Mouse (Mus musculus): ENCODE data around the gene Igfbp3. TPM values are rescaled to one million over a fixed set of nuclear protein-coding genes. Genes with fewer than 3 reads are reported as not detected.
A peak's percentile ranks its signal among the peaks of the same experiment; 100 is the strongest.

Igfbp3 gene
- polyA plus RNA-seq, 3 experiments from 2014 or later: not detected

DNA sequence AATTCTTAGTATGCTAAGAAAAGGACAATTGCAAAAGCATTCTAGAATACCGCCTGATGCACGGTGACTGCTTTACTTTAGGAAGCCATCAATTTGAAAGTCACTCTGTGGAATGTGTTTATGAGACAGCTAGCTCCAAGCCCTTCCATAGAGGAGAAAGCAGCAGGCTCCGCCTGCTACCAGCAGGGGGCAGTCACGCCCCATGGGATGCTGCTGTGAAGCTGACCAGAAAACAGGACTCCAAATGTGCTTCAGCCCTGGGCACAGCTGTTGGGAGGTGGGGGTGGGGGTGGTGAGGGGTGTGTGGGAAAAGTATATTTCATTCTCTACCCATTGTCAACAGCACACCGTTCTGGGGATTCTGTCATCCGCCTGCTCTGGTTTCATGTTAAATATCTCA lies 3.4 kb downstream of the Igfbp3 start:
- ATAC-seq: no peak

- no peak for ATAC-seq
Observed at GRCm38 (mm10) chr11:7203846-7204245, 9.9 kb downstream of the Igfbp3 start.

GRCm38 (mm10) chr11:7202206-7202605 lies 11.5 kb downstream of the Igfbp3 start:
- ATAC-seq: no peak

GRCm38 (mm10) chr11:7200393-7200783 lies 13.3 kb downstream of the Igfbp3 start:
- no peak for ATAC-seq

DNA sequence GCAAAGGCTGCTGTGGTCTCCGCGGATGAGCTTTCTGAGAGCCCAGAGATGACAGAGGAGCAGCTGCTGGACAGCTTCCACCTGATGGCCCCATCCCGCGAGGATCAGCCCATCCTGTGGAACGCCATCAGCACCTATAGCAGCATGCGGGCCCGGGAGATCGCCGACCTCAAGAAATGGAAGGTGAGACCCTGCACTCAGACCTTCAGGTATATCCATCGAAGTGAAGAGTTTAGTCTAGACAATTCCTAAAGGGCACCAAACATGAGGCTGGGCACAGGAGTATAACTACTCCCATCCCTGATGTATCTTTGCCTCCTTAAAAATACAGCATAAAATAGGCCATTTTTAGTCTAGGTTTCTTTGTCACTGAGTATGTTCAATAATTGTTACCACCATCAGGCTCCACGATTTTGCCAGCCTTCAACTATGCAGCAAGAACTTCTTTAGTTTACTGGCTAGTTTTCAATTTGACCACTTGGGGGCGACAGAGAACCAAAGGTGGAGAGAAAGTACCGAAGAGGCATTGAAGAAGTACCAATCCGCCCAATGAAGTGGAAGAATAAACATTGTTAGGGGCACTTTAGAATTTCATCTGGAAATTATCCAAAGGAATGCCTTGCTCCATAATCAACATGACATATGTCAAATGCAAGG lies 13.9 kb downstream of the Igfbp3 start:
- ATAC-seq: no peak

DNA sequence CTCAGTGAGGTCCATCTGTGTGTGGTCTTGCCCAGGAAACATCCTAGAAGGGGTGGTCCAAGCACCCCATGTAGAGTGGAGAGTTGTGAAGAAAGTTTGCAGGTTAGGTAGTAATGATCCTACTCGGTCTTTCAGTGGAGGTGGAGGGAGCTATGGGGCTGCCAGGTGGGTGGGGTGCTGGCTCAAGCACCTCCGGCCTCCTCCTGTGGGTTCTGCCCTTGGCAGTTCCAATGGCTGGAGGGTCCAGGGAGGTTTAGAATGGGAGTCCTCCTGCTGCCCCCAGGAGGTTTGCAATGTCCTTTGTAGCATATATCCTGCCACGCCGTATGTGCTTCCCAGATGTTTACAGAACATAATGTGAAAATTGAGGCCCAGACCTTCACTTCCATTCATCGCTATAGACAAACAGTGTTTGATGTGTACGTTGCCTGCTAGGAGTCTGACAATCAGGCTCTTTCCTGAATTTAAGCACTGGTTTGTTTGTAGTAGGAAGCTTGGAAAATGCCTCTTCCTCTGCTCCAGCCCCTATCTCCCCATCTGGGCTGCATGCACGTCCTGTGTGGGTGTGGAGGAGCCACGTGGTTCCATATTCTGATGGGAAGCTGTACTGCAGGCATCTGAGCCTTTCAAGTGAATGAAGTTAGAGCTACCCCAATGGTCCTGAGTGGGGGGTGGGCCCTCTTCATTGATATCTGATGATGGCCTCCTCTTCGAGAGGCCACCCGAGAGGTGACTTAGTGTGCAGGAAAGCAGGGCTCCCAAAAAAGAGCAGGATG lies 15.1 kb downstream of the Igfbp3 start:
- no peak for ATAC-seq

DNA sequence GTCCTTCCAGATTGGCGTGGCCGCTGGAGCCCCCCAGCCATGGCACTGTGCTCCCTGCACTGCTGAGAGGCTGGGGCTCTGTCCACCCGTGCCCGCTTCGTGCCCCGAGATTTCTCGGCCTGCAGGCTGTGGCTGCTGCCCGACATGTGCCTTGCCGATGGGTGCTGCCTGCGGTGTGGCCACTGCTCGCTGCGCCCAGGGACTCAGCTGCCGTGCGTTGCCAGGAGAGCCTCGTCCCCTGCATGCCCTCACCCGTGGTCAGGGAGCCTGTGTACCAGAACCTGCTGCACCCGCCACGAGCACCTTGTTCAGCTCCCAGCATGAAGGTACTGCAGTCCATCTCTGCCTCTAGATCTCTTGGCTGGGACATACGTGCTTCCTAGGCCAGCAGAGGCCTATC lies 15.7 kb downstream of the Igfbp3 start:
- no peak for ATAC-seq

GRCm38 (mm10) chr11:7197491-7197941 lies 16.2 kb downstream of the Igfbp3 start, which contains the start of gene Igfbp1:
Gene Igfbp1 (plus strand): TSS chr11:7197782.
- no peak for ATAC-seq

GRCm38 (mm10) chr11:7195312-7195685 lies 18.4 kb downstream of the Igfbp3 start:
- ATAC-seq: no peak

DNA sequence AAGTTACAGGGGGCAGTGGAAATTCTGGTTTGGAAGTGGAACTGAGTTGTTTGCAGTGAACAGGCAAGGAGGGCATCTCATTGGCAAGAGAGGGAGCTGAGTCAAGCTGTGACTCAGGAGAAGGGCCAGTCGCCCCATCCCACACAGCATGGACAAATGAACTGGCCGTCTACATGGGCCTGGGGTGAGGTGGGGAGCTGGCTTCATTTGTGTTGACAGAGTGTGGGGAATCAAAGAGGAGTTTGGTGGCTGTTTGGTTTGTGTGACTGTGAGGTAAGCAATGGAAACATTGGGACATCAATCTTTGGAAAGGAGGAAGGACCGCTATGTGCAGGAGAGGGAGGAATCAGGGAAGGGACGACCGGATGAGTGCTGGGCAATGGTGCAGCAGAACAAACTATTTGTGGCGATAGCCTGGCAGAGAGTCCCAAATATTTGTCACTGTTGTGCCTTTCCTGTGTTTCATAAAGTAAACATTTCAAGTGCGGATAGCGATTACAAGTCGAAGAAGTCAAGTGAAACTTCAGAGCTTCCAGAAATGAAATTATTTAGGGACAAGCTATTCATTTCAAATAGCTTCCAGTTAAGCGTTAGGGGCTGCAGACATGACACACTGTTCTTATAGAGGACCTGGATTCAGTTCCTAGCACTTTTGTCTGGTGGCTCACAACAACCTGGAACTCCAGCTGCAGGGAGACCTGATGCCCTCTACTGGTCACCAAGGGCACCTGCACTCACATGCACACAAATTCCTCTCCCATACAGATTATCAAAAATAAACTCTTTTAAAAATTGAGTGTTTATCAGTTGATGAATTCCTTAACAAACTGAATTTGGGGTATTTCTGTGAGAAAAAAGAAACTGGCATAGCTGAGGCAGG lies 19.1 kb downstream of the Igfbp3 start:
- ATAC-seq: no peak

- ATAC-seq: no peak
Observed at GRCm38 (mm10) chr11:7193134-7193533, 20.6 kb downstream of the Igfbp3 start.

GRCm38 (mm10) chr11:7192710-7193109 lies 21.0 kb downstream of the Igfbp3 start:
- no peak for ATAC-seq

GRCm38 (mm10) chr11:7188469-7188868 lies 25.3 kb downstream of the Igfbp3 start, which contains the start of gene Gm11985:
Gene Gm11985 (minus strand): TSS chr11:7188569.
- no peak for ATAC-seq

DNA sequence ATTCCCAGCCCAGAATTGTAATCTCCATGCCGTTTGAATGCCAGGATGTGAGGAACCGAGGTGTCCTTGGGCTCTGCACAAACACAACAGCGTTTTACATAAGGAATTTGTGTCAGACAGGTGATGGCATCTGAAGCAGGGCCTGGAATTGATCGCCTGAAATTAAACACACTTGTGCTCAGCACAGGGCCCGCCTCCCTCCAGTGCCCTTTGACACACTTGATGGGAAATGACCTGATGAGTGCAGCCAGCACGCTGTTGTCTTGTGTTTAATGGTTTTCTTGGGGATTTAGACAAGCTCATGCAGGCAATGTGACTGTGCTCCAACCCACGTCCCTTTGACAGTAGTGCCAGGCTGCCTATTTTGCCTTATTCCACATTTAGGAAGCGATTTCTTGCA lies 26.3 kb downstream of the Igfbp3 start:
- ATAC-seq: no peak

DNA sequence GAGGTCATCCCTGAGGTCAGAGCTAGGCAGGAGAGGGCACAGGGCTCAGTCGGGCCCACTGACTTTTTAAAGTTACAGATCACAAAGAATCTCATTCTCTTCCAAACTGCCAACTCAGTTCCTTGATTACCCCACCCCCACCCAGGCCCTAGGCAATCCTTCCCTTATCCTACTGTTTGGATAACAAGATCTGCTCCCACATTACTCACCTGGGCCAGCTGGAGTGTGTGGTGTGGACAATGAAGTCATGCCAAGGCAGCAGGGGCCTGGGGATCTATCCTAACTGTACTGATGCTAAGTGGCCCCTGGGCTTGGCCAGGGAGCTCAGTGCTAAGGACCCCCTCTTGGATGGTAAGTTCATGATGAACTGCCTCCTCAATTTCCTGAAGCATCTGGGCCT lies 29.3 kb downstream of the Igfbp3 start:
- no peak for ATAC-seq

DNA sequence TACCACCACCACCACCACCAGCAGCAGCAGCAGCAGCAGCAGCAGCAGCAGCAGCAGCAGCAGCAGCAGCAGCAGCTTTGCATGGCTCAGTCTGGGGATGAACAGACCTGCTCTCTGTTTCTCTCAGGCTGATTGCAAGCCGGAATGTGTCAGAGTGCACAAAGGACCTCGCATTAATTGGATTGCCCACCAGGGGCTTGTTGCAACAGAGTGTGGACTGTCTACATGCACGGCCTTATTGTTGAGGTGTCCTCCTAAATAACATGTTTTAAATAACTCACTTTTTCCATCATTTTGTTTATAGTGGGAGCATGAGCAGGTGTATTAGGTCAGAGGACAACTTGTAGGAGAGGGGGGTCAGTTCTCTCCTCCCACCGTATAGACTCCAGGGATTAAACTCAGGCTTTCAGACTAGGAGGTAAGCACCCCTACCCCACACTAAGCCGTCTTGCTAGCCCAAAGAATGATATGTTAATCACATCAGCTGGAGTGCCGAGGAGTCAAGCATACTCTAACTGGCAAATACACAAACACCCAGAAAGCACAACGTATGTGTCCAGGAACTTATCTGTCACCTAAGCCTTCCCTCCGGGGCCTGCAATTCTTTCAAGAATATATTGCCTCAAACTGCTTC lies 31.2 kb downstream of the Igfbp3 start:
- ATAC-seq: no peak

DNA sequence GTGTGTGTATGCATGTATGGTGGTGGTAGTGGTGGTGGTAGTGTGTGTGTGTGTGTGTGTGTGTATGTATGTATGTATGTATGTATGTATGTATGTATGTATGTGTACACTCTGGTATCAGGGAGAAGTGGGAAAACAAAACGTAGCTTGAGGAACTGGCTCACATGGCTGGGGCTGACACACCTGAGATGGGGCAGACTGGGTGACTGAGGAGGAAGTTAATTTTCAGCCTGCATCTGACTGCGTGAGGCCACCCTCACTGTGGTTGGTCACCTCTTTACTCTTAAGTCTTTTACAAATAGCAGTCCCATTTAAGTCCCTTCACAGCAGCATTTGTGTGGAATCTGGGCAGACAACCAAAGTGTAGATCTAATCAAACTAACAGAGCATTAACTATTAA lies 34.4 kb downstream of the Igfbp3 start:
- no peak for ATAC-seq

GRCm38 (mm10) chr11:7178724-7179123 lies 35.0 kb downstream of the Igfbp3 start:
- no peak for ATAC-seq

DNA sequence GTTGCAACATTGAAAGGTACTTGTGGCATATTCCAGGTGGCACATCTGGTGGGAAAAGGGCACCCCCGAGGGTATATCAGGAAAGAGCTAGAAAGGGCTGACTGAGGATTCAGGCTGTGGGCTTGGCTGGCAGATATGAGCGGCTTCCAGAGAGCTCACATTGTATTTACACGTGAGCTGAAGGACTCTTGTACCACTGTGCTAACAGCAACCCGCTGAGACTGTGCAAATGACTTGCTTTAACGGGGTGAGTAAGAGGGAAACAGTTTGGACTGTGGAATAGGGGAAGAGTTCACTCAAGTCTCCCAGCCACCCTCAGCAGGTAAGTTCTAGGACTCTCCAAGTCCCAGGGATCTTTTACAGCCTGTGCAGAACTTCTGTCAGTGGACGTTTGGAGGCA lies 40.1 kb downstream of the Igfbp3 start:
- ATAC-seq: no peak

DNA sequence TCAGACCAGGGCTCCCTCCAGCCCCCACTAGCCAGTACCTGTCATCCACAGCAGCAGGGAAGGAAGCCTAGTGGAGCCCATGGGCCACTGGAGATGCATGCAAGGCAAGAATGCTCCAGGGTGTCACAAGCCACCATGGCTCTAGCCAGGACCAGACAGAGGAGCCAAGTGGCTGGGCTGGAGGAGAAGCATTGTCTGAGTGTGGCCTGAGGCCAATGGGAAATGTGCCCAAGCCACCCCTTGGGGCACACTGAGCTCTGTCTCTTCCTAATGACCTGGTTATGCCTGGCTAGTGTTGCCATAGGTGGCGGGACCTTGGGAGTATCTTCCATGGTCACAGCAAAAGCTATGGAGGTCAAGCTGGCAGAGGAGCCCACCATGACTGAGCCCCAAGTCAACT lies 44.1 kb downstream of the Igfbp3 start:
- no peak for ATAC-seq

GRCm38 (mm10) chr11:7164416-7164815 lies 49.3 kb downstream of the Igfbp3 start:
- no peak for ATAC-seq

- ATAC-seq: peak; percentile 65
Observed at GRCm38 (mm10) chr11:7161502-7162174, 52.1 kb downstream of the Igfbp3 start.
